Mouse (Mus musculus) left cerebral cortex, adult 8-10 months (tissue): ENCODE results near the gene Usp5. TPM values are rescaled to one million over a fixed set of nuclear protein-coding genes. Genes with fewer than 3 reads are reported as not detected.
"Not testable (repeated sequence)": the region's sequence is repeated elsewhere in the genome, so short reads cannot be mapped to it uniquely, and the experiment has no call there.

ENCODE experiments used
- DNase-seq, 2 experiments: peaks; one replicate each; pipeline ENCODE4 v3.0.0; 2022; ENCODE audit warnings: low spot score in 2 of 2
- total RNA-seq, 4 experiments: library from RNA; stranded (reverse); gene quantifications; 2 replicates each; pipeline ENCODE4 v1.2.4; 2022

The Usp5 gene
- total RNA-seq, 4 experiments from 2014 or later: 200 to 215 (median 204) TPM

- DNase-seq: no peak
Observed at GRCm38 (mm10) chr6:124811701-124812560, 17.4 kb downstream of the Usp5 start.

GRCm38 (mm10) chr6:124811403-124811665 lies 17.9 kb downstream of the Usp5 start:
- DNase-seq: no peak

GRCm38 (mm10) chr6:124810566-124811402 lies 18.5 kb downstream of the Usp5 start:
- DNase-seq: not testable (repeated sequence)

- DNase-seq: no peak
Observed at GRCm38 (mm10) chr6:124809775-124810538, 19.3 kb downstream of the Usp5 start.

GRCm38 (mm10) chr6:124809052-124809774 lies 20.1 kb downstream of the Usp5 start:
- DNase-seq: peak; percentile 48 to 61

GRCm38 (mm10) chr6:124808358-124809012 lies 20.8 kb downstream of the Usp5 start, which contains the start of gene Spsb2:
Spsb2 (plus strand) TSS chr6:124808661.
- no peak for DNase-seq

GRCm38 (mm10) chr6:124807986-124808357 lies 21.3 kb downstream of the Usp5 start:
- DNase-seq: no peak

- DNase-seq: peak in 1 of 2 experiments; percentile 42
Observed at GRCm38 (mm10) chr6:124807366-124807765, 21.9 kb downstream of the Usp5 start.

GRCm38 (mm10) chr6:124806446-124807140 lies 22.7 kb downstream of the Usp5 start:
- no peak for DNase-seq

- peak; percentile 92 to 97 for DNase-seq
Observed at GRCm38 (mm10) chr6:124805341-124806321, 23.7 kb downstream of the Usp5 start.

- DNase-seq: no peak
Observed at GRCm38 (mm10) chr6:124804341-124804740, 24.9 kb downstream of the Usp5 start.

- DNase-seq: not testable (repeated sequence)
Observed at GRCm38 (mm10) chr6:124803691-124804090, 25.6 kb downstream of the Usp5 start.

- DNase-seq: no peak
Observed at GRCm38 (mm10) chr6:124803061-124803460, 26.2 kb downstream of the Usp5 start.

- DNase-seq: not testable (repeated sequence)
Observed at GRCm38 (mm10) chr6:124802400-124802799, 26.9 kb downstream of the Usp5 start.

GRCm38 (mm10) chr6:124796200-124796599 lies 33.1 kb downstream of the Usp5 start:
- DNase-seq: no peak

- no peak for DNase-seq
Observed at GRCm38 (mm10) chr6:124795781-124796180, 33.5 kb downstream of the Usp5 start.

GRCm38 (mm10) chr6:124791911-124792310 lies 37.4 kb downstream of the Usp5 start:
- no peak for DNase-seq

GRCm38 (mm10) chr6:124790121-124790520 lies 39.2 kb downstream of the Usp5 start:
- DNase-seq: no peak

- DNase-seq: no peak
Observed at GRCm38 (mm10) chr6:124789519-124789918, 39.8 kb downstream of the Usp5 start.
